Mouse (Mus musculus) embryonic facial prominence, embryonic 11.5 days (tissue): Measurements from ENCODE around the gene Rusc1. TPM values are rescaled to one million over a fixed set of nuclear protein-coding genes. Genes with fewer than 3 reads are reported as not detected.
A peak's percentile ranks its signal among the peaks of the same experiment; 100 is the strongest.

Source experiments
- ATAC-seq: fragments of 200-750 bp; cut with Nextera tagmentation; replicated peaks from 2 replicates; pipeline ENCODE4 v1.8.0; 2017; ENCODE audit warnings: low read depth; ENCODE audit not compliant: insufficient number of reproducible peaks, low FRiP score, low TSS enrichment
- DNase-seq: peaks from one replicate; pipeline ENCODE4 v3.0.0-alpha.2; 2015; ENCODE audit warnings: low spot score
- H3K27ac ChIP-seq: fragments of 300-500 bp; sonication (generic); replicated peaks from 2 replicates; pipeline ENCODE4 v1.5.1; 2014; ENCODE audit warnings: mild to moderate bottlenecking, low read depth, low read length, control low read depth
- H3K27me3 ChIP-seq: fragments of 300-500 bp; sonication (generic); 2 replicates; pipeline ENCODE4 v1.6.1; 2014; ENCODE audit warnings: mild to moderate bottlenecking, low read length, moderate library complexity, mixed read lengths; ENCODE audit not compliant: control insufficient read depth, insufficient read depth
- H3K36me3 ChIP-seq: fragments of 300-500 bp; sonication (generic); replicated peaks from 2 replicates; pipeline ENCODE4 v1.6.1; 2014; ENCODE audit warnings: low read depth, mild to moderate bottlenecking, low read length, moderate library complexity, mixed read lengths; ENCODE audit not compliant: control insufficient read depth, insufficient read depth
- H3K4me1 ChIP-seq: fragments of 300-500 bp; sonication (generic); 2 replicates; pipeline ENCODE4 v1.6.1; 2014; ENCODE audit warnings: low read length, mixed read lengths; ENCODE audit not compliant: control insufficient read depth, insufficient read depth
- H3K4me2 ChIP-seq: fragments of 300-500 bp; sonication (generic); 2 replicates; pipeline ENCODE4 v1.6.1; 2014; ENCODE audit warnings: low read depth, mild to moderate bottlenecking, control low read depth, low read length, moderate library complexity
- H3K4me3 ChIP-seq: fragments of 300-500 bp; sonication (generic); 2 replicates; pipeline ENCODE4 v1.5.1; 2014; ENCODE audit warnings: low read depth, low read length, control low read depth
- H3K9ac ChIP-seq: fragments of 300-500 bp; sonication (generic); replicated peaks from 2 replicates; pipeline ENCODE4 v1.6.1; 2014; ENCODE audit warnings: mild to moderate bottlenecking, control low read depth, low read length
- H3K9me3 ChIP-seq: fragments of 300-500 bp; sonication (generic); replicated peaks from 2 replicates; pipeline ENCODE4 v1.6.1; 2016; ENCODE audit warnings: mild to moderate bottlenecking, low read length, inconsistent platforms, mixed read lengths; ENCODE audit not compliant: control insufficient read depth
- WGBS: fragments of 180-500 bp; shearing (Covaris S2); extraction: QIAGEN DNeasy Blood & Tissue Kit; methylation state at CpG from one replicate; pipeline ENCODE4 v1.1.7; 2014; 5-methylcytosine and 5-hydroxymethylcytosine counted together
- polyA plus RNA-seq: library from polyadenylated mRNA; unstranded; fragments of >200 nt; fragmentation: Nextera tagmentation; extraction: Ambion mirVana; gene quantifications from 2 replicates; pipeline ENCODE4 v1.2.1, GENCODE M21; 2014

Rusc1 gene
- 14.4 and 18.0 TPM in 2 replicates for polyA plus RNA-seq

DNA sequence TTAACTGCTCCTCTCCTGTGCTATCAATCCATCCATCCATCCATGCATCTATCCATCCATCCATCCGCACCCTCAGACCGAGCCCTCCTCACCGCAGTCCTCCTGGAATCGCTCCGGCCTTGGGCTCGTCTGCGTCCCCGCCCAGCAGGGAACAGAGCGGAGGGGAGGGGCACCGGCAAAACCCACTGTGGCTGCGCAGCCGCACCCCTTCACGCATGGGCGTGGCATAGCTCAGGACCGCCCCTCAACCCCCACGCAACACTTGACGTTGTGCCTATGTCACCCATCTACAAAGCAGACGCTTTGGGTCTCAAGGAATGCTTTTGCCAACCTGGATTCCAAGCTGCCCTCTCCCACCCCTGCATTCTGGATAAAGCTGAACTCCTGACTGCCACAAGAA, at the start of gene Rusc1:
Gene Rusc1, minus strand, starts transcription at position 137 of the 400 bp plus-strand sequence.
- Histone ChIP-seq H3K9me3 (no peaks in the 10 kb centered on the region), H3K4me2 (peak within 1 kb of the TSS; percentile 55), H3K4me3 (peak within 1 kb of the TSS; percentile 34), H3K9ac (peak within 1 kb of the TSS; percentile 44), H3K27me3 (peaks cover 9% of the 10 kb centered on the region), H3K27ac (no peak within 1 kb of the TSS), H3K36me3 (peaks cover 3% of the 10 kb centered on the region), H3K4me1 (no peaks in the 10 kb centered on the region; the same call in 1 of the 2 replicates)
- DNase-seq (peak; percentile 85), ATAC-seq (peak; percentile 41)
- under 1% methylated on average over 18 of the region's 18 CpGs for WGBS

- DNase-seq (peak; percentile 46), ATAC-seq (no peak; the same call in 1 of the 2 replicates)
- Histone ChIP-seq H3K4me3 (no peak overlapping the region), H3K36me3 (no peaks in the 10 kb centered on the region), H3K9me3 (no peaks in the 10 kb centered on the region), H3K4me1 (no peaks in the 10 kb centered on the region), H3K27me3 (no peaks in the 10 kb centered on the region), H3K27ac (no peak overlapping the region), H3K4me2 (no peak overlapping the region), H3K9ac (no peak overlapping the region)
- WGBS: 41% methylated on average over 9 of the region's 9 CpGs
Observed at GRCm38 (mm10) chr3:89136365-89136764, 43.3 kb upstream of the Rusc1 start.

DNA sequence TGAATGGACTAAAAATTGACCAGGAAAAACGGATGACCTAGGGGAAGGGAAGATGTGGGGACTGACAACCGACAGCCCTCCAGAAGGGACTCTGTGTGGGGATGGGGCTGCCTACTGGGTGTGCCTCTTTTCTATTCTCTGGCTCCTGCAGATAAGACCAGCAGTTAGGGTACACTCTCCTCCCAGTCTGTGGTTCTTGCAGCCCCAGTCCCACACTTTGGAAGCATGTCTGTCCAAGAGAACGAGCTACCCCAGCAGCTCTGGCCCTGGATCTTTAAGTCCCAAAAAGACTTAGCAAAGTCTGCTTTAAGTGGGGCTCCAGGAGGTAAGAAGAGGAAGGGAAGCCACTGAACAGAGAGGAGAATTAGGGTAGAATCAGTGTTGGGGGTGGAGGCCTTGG, 42.8 kb upstream of the Rusc1 start, which contains the start of gene Pklr:
Gene Pklr, plus strand, starts transcription at position 185 of the 400 bp plus-strand sequence.
- H3K4me2 ChIP-seq: no peak within 1 kb of the TSS; the same call in 1 of the 2 replicates
- no peaks in the 10 kb centered on the region for H3K4me1 ChIP-seq
- H3K4me3 ChIP-seq: no peak within 1 kb of the TSS
- WGBS: 58% methylated on average over 3 of the region's 3 CpGs
- H3K27me3 ChIP-seq: no peaks in the 10 kb centered on the region
- DNase-seq: no peak
- H3K9me3 ChIP-seq: no peaks in the 10 kb centered on the region
- no peak within 1 kb of the TSS for H3K27ac ChIP-seq
- no peaks in the 10 kb centered on the region for H3K36me3 ChIP-seq
- no peak within 1 kb of the TSS for H3K9ac ChIP-seq
- no peak for ATAC-seq

DNA sequence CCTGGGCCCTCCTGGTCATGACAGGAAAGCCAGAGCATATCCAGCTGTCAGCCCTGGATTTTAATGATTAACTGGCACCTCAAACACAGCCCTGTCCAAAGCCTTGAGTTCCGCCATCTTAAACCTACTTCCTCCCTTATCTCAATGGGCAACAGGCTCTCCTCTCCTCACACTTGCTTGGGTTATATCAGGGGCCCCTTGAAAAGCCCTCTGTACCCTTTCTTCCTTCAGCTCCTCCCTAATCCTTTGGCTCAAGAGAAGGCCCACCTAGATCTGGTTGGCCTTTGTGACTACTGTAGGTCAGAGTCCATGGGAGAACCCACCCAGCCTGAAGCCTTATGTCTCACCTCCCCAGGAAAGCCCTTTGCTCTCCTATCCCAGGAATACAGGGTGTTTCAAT, 40.6 kb upstream of the Rusc1 start:
- H3K4me2 ChIP-seq: no peak overlapping the region
- 95% methylated on average over 1 of the region's 1 CpGs for WGBS
- no peaks in the 10 kb centered on the region for H3K9me3 ChIP-seq
- DNase-seq (no peak), ATAC-seq (no peak)
- no peak overlapping the region for H3K9ac ChIP-seq
- H3K4me3 ChIP-seq: no peak overlapping the region
- no peaks in the 10 kb centered on the region for H3K36me3 ChIP-seq
- no peaks in the 10 kb centered on the region for H3K4me1 ChIP-seq
- H3K27ac ChIP-seq: no peak overlapping the region
- H3K27me3 ChIP-seq: no peaks in the 10 kb centered on the region

- no peaks in the 10 kb centered on the region for H3K9me3 ChIP-seq
- H3K9ac ChIP-seq: no peak overlapping the region; the same call in 1 of the 2 replicates
- no peak overlapping the region for H3K27ac ChIP-seq
- H3K4me3 ChIP-seq: no peak overlapping the region
- H3K4me2 ChIP-seq: no peak overlapping the region; the same call in 1 of the 2 replicates
- ATAC-seq: no peak
- DNase-seq: no peak
- H3K27me3 ChIP-seq: no peaks in the 10 kb centered on the region
- no peaks in the 10 kb centered on the region for H3K36me3 ChIP-seq
- 73% methylated on average over 7 of the region's 7 CpGs for WGBS
- H3K4me1 ChIP-seq: no peaks in the 10 kb centered on the region
Observed at GRCm38 (mm10) chr3:89133063-89133450, 39.9 kb upstream of the Rusc1 start.

- 14% methylated on average over 30 of the region's 30 CpGs for WGBS
- Histone ChIP-seq H3K36me3 (no peaks in the 10 kb centered on the region), H3K4me3 (peak overlapping the region; percentile 21), H3K27ac (no peak overlapping the region), H3K4me1 (no peaks in the 10 kb centered on the region), H3K9me3 (no peaks in the 10 kb centered on the region), H3K27me3 (no peaks in the 10 kb centered on the region), H3K9ac (peak overlapping the region; percentile 53), H3K4me2 (peak overlapping the region; percentile 61)
- ATAC-seq (no peak; the same call in 1 of the 2 replicates), DNase-seq (peak; percentile 41)
Observed at GRCm38 (mm10) chr3:89132285-89133062, 39.4 kb upstream of the Rusc1 start.

DNA sequence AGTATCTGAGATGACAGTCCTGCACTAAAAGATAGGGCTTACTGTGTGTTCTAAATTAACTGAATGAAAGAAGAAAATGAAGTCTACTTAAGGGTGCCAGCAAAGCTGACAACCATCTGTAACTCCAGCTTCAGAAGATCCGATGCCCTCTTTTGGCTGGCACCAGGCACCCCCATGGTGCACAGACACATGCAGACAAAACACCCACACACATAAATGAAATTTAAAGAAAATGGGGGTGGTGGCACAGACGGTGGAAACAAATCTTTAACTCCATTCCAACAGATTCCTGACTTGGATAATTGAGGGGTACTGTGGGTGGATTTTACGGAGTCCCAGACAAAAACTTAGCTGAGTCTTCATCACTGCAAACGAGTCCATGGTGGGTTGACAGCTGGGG, 38.7 kb upstream of the Rusc1 start:
- Histone ChIP-seq H3K9ac (no peak overlapping the region; the same call in 1 of the 2 replicates), H3K27me3 (no peaks in the 10 kb centered on the region), H3K36me3 (no peaks in the 10 kb centered on the region), H3K4me2 (peak overlapping the region; percentile 61; the same call in 1 of the 2 replicates), H3K4me3 (peak overlapping the region; percentile 21), H3K27ac (no peak overlapping the region), H3K4me1 (no peaks in the 10 kb centered on the region), H3K9me3 (no peaks in the 10 kb centered on the region)
- WGBS: 44% methylated on average over 4 of the region's 4 CpGs
- ATAC-seq (no peak), DNase-seq (no peak)

DNA sequence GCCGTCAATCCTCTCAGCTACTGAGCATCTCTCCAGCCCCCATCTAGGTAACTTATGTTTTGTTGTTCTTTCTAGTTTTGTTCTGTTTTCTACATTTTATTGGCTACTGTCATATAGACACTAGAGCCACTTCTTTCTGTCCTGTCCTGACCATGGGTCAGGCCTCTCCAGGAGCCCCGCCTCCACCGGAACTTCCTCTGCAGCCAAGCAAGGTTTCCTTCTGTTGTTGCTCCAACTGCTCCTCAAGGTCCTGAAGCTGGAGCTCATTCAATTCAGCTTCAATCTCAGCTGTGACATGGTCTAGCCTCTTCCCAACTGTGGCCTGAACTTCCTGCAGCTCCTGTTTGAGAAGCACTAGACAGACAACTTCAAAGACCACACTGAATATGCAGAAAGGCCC, 36.8 kb upstream of the Rusc1 start:
- 83% methylated on average over 3 of the region's 3 CpGs for WGBS
- Histone ChIP-seq H3K4me1 (no peaks in the 10 kb centered on the region), H3K9me3 (no peaks in the 10 kb centered on the region), H3K36me3 (no peaks in the 10 kb centered on the region), H3K9ac (no peak overlapping the region), H3K27me3 (no peaks in the 10 kb centered on the region), H3K4me2 (no peak overlapping the region), H3K27ac (no peak overlapping the region), H3K4me3 (no peak overlapping the region)
- DNase-seq (no peak), ATAC-seq (no peak)
